Mouse (Mus musculus): ENCODE data around the gene Gm11639.
"Not testable (repeated sequence)": the region's sequence is repeated elsewhere in the genome, so short reads cannot be mapped to it uniquely, and the experiment has no call there.

The Gm11639 gene

DNA sequence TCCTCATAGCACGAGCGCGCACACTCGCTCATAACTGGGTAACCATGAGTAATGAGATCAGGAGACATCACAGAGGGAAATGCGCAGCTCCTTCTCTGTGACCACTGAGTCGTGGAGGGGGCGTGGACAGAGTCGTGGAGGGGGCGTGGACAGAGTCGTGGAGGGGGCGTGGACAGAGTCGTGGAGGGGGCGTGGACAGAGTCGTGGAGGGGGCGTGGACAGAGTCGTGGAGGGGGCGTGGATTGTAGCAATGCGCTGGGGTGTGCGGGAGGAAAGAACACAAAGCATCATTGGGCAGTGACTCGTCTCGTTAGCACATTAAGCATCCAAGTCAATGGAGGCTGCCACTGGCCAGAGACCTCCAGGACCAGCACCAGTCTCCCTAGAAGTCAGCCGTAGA is 426.9 kb downstream of the Gm11639 start:
- not testable (repeated sequence) for DNase-seq (ENCODE audit: low read depth, low spot score)

DNA sequence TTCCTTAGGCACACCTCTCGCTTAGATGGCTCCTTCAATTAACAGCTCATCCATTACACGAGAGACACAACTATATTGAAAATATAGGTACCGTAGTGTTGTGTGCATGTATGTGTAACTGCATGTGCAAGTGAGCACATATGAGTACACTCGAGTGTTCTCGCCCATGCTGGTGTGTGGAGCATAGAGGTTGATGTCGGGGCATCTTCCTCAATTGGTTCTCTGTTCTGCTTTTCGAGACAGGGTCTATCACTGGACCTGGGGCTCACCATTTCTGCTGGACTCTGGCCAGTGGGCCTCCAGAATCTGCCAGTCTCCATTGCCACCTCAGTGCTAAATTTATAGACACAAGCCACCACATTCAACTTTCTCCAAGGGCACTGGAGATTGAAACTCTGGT is 432.3 kb downstream of the Gm11639 start:
- no peak for DNase-seq (ENCODE audit: low read depth, low spot score)

DNA sequence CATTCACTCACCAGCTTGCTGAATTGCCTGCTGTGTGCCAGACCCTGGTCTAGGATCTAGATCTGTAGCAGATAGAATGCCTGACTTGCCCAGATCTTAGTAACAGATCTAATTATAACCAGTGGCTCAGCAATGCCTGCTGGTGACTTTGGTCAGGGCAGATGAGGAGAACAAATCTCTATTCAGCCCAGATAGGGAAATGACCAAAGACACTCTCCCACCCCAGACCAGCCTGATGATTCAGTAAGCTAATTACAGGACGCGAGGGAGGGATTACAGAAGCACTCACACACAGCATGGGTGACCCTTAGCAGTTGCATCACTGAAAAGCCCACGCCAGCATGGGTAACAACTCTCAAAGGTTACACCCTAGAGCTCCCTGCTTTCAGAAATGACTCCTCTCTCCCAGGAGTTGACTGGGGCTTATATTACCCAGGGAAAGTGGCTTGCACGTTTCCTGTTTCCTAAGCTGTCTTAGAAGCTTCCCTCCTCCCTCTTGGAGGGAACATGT is 435.1 kb downstream of the Gm11639 start:
- DNase-seq (ENCODE audit: low read depth, low spot score), result no peak

DNA sequence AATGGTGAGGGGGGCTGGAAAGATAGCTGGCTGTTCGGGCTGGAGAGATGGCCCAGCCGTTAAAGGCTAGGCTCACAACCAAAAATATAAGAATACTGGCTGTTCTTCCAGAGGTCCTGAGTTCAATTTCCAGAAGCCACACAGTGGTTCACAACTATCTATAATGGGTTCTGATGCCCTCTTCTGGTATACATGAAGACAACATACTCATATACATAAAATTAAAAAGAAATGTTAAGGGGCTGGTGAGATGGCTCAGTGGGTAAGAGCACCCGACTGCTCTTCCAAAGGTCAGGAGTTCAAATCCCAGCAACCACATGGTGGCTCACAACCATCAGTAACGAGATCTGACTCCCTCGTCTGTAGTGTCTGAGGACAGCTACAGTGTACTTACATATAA is 436.3 kb downstream of the Gm11639 start:
- not testable (repeated sequence) for DNase-seq (ENCODE audit: low read depth, low spot score)

DNA sequence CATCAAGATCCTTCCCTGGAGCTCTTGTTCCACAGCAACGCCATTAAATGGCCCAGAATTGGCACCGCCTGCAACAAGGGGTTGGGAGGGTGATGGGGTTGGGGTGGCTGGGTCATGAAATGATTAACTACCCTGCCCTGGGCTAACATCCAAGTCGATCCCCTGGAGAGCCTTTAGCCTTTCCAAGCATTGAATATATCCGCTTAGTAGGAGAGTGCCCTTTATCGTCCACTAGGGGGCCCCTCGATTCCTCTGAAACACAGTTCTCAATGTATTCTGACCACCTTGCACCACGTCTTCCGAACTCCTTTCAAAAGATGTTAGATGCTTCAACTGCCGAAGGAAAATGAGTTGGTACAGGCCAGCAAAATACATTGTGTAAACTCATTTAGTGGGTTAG is 438.5 kb downstream of the Gm11639 start:
- DNase-seq (ENCODE audit: low read depth, low spot score), result peak; percentile 61

DNA sequence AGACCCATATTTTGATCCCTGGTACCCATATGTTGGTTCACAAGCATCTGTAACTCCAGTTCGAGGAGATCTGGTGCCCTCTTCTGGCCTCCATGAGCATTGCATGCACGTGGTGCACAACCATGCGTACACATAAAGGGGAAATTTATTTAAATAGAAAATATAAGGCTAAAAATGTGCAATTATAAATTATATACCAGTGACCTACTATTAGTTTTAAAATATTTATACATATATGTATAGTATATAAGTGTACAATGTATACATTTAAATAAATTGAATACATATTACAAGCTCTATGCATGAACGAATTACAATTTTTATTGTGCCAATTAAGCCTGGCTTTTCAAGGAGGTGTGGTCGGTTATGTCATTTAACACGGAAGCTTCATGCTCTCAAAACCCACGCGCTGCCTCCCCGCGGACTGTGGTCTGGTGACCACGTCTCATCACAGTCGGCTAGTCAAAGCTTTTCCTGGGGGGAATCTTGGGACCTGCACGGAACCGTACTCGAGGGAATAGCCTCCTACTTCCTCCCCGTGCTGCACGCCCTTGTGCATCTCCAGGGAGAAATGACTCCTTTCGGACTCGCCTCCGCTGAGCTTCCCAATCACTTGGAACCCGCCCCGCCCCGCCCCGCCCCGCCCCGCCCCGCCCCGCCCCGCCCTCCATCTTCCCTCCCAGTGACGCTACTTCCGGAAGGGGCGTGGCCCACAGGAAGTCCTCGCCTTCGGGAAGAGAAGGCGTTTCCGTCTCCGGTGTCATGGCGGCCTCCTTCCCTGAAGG is 440.4 kb downstream of the Gm11639 start, which contains the start of gene Mettl2:
TSS of gene Mettl2 (plus strand) at position 691 of the 785 bp plus-strand sequence.
- DNase-seq (ENCODE audit: low read depth, low spot score), result peak; percentile 81

DNA sequence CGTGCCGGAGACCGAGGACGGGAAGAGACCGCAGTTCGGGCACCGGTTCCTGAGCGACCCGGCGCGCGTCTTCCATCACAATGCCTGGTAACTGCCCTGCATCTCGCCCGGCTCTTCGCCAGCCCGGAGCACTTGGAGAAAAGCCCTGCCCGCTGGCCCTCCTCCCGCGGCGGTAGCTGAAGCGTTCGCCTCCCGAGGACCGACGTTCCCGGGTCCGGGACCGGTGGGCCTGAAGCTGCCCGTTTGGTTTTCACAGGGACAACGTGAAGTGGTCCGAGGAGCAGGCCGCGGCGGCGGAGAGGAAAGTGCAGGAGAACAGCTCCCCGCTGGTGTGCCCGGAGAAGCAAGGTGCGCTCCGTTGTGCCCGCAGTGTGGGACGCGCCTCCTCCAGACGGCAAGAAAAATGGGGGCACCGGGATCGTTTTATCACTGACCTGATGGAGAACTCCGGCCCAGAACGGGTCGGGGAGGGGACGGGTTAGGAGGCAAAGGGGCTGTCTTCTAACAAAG is 441.1 kb downstream of the Gm11639 start:
- DNase-seq (ENCODE audit: low read depth, low spot score), result no peak

DNA sequence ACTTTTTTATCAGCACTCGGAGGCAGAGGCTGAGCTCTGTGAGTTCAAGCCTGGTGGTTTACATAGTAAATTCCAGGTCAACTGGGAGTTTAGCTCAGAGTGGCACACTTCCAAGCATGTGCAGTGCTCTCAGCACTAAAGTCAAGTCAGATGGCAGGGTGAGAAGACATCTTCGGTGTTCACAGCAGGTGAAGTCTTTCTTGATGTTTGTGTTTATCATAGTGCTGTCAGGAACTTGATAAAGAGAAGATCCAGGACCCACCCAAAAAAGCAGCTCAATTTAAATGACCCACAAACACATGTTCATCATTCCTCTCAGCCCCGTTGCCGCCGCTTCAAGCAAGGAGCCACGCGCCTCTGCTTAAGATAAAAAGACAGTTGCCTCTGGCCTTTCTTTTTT is 450.2 kb downstream of the Gm11639 start:
- DNase-seq (ENCODE audit: low read depth, low spot score), result no peak

DNA sequence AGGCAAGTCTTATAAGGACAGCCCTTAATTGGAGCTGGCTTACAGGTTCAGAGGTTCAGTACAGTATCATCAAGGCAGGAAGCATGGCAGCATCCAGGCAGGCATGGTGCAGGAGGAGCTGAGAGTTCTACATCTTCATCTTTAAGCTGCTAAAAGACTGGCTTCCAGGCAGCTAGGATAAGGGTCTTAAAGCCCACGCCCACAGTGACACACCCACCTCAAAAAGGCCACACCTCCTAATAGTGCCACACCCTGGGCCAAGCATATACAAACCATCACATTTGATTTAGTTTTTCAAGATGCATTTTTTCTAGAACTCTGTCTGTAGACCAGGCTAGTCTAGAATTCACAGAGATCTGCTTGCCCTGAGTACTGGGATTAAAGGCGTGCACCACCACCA is 451.7 kb downstream of the Gm11639 start:
- not testable (repeated sequence) for DNase-seq (ENCODE audit: low read depth, low spot score)

DNA sequence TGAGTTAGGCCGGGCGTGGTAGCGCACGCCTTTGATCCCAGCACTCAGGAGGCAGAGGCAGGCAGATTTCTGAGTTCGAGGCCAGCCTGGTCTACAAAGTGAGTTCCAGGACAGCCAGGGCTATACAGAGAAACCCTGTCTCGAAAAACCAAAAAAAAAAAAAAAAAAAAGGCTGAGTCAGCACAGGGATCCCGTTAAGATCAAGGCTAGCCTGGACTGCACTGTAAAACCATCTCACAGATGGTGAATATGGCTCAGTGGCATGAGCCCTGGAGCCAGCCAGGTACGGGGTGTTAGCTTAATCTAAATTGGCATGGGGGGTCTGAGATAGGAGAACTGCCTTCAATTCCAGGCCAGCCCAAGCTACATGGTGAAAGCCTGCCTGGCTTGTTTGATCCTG is 455.0 kb downstream of the Gm11639 start:
- not testable (repeated sequence) for DNase-seq (ENCODE audit: low read depth, low spot score)

DNA sequence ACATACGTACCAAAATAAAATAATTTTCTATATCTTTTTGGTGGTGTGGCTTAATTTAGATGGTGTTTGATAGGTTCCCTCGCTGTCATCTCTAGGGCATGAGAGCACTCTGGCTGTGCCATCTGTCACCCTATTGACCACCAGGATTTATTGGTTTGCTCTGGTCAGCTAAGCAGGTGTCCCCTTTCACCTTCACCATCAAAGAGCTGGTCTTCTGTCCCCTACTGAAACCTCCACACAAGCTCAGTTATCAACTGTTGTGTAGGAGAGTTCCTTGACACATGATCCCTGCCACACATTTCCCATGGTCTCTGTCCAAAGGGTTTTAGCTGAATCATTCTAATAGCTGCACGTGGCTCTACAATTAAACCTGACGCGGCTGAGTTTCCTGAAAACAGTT is 455.6 kb downstream of the Gm11639 start:
- DNase-seq (ENCODE audit: low read depth, low spot score), result no peak

DNA sequence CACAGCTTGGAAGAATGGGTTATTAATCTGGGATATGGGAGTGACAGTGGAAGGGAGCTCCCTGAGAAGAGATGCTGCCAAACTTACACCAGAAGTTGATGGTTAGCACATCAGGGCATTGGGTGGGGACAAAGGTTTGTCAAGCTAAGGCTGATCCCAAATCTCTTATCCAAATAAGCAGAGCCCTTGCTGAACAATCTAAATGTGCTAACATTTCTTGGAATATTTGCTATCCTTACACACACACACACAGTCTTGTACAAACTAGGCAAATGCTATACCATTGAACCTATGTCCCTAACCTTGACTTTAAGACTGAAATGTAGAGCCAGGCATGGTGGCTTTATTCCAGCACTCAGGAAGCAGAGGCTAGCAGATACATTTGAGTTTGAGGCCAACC is 458.1 kb downstream of the Gm11639 start:
- no peak for DNase-seq (ENCODE audit: low read depth, low spot score)

DNA sequence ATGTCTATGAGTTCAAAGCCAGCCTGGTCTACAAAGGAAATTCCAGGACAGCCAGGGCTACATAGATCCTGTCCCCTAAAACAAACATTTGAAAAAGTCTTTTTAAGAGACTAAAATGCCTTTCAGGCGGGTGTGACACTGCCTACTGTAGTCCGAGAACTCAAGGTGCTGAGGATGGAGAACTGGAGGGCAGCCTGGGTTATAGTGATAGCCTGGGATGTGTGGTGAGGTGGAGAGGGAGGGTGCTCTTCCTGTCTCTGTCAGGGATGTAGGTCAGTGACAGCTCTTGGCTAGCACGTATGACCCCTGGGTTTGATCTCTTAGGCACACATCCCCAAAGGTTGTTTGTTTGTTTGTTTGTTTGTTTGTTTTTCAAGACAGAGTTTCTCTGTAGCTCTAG is 458.6 kb downstream of the Gm11639 start:
- no peak for DNase-seq (ENCODE audit: low read depth, low spot score)

DNA sequence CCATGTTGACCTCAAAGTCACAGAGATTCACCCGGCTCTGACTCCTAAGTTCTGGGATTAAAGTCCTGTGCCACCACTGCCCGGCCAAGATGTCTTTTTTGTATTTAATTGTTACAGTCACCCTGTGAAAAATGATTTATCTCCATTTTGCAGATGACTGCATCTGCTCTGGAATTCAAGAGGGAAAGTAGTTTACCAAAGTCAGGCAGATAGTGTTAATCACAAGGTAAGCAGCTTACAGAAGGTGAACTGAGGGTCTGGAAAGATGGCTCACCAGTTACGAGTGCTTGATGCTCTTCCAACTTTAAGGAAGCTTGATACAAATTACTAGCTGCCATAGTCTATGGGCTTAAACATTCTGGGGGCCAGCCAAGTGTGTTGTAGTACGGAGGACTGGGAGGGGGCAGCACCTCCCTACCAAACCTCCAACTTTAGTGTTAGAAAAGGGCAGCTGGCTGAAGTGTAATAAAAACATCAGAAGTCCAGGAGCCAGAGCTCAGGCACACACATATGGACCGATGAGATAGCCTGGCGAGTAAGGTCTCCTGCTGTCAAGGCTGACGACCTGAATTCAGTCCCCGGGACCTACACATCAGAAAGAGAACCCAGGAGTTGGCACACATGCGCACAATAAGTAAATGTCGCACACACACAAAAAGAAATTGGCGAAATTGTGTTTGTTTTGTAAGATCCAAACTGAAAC is 459.2 kb downstream of the Gm11639 start:
- DNase-seq (ENCODE audit: low read depth, low spot score), result no peak

DNA sequence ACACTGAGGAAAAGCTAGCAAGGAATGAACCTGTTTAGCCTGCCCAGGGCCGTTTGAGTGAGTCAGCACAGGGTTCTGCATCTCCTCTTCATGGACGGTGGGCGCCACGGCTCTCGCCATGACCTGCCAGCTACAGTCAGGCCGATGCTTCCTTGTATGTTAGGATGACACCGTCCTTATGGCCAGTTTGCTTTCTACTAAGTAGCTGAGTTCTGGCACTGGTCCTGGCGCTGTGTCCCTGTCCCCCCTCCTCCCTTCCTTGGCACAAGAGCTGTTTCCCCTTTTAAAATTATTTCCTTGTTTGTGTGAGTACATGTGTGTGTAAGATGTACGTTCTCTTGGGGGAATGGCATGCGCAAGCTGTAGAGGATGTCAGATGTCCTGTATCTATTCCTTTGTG is 459.7 kb downstream of the Gm11639 start:
- DNase-seq (ENCODE audit: low read depth, low spot score), result no peak

DNA sequence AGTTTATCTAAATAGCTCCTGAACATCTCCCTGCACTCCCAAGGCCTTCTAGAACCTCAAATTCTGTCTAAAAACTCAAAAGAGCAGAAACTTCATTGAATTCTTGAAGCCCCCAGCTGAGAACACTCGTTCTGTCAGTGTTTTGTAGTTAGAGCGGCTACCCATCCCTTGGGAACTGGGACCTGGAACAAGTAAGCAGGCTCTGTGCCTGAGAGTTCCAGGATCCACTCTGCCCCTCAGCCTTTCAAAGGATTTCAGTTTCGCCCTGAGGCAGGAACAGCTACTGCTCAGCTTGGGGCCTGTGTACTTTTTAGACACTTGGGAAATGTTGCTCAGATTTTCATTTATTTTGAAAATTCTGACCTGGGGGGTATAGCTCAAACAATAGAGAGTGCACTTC is 461.1 kb downstream of the Gm11639 start, which contains the start of gene Gm10842:
TSS of gene Gm10842 (plus strand) at position 301 of the 400 bp plus-strand sequence.
- no peak for DNase-seq (ENCODE audit: low read depth, low spot score)

DNA sequence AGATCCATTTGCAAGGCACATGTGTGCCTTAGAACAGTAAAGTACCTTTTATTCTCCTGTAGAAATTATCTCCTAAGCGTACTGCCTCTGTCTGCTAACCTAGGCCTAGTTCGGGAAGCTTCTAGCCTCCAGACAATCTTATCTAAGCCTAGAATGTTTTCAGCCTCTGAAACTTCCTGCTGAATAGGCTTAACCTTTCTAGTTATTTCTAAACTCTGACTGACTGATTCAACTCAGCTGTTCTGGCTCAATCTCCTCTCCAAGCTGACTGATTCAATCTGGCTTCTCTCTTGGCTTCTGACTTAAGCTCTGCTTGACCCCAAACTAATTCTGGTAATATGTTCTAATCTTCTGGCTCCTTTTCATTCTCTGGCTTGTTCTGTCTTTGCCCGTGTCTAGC is 463.8 kb downstream of the Gm11639 start:
- DNase-seq (ENCODE audit: low read depth, low spot score), result no peak

DNA sequence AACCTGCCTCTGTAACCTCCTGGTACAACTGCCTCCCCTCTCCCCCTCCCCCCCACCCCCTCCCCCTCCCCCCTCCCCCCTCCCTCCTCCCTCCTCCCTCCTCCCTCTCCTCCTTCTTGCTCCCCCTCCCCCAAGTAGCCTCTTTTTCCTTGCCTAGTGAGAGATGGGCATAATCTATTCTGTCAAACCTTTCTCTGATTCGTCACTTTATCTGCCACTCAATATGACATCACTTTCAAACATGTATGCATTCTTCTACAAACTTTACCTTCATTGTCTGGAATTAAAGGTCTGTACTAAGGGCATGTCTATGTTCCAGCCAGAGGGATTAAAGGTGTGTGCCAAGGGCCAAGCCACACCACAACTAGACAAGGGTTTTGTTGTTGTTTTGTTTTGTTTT is 464.3 kb downstream of the Gm11639 start:
- DNase-seq (ENCODE audit: low read depth, low spot score), result no peak

DNA sequence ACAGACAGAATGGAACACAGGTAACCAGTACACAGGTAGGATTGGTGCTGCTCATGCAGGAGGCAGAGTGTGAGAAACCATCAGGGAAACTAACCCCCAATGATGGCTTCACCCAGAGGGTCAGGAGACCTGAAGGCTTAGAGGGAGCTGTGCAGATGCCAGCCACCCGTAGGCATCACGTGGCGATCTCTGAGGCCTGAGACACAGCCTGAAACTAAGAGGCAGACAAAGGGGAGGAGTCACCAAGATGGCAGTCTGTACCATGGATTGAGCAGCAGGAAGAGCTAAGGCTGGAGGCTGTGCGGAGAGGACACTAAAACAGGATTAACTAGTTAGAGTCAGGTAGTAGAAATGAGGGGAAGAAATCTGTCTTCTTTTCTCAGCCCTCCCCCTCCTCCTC is 465.2 kb downstream of the Gm11639 start:
- DNase-seq (ENCODE audit: low read depth, low spot score), result no peak

DNA sequence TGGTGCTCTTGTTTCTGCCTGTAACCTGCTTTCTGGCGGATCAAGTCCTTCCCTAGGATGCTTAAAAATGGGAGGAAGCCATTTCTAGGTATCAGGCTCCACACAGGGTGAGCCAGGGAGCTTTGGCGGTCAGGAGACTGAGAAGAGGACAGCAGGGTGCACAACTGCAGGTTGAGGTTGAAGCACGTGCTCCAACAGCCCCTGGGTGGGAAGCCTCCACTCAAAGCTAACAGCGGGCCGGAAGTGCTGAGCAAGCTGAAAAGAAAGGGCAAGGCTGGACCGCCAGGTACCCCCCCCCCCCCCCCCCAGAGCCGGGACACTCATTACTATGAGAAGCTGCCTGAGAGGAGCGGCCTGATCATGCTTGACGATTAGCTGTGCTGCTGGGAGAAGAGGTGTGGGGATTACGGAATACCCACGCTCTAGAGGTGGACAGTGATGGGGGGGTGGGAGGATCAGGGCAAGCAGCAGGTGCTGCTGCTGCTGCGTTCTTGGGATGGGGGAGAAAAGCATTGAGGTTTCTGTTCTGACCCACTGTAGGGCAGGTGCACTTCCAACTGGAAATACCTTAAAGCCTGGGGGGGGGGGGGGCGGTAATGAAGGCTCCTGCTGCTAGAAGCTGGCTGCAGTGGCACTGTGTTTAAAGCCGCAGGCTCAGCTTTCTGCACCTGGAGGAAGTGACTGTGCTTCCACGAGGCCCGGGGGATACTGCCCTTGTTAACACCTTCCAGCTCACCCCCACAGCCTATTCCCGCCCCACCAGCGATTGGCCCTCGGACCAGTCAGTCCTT is 465.9 kb downstream of the Gm11639 start:
- no peak for DNase-seq (ENCODE audit: low read depth, low spot score)

DNA sequence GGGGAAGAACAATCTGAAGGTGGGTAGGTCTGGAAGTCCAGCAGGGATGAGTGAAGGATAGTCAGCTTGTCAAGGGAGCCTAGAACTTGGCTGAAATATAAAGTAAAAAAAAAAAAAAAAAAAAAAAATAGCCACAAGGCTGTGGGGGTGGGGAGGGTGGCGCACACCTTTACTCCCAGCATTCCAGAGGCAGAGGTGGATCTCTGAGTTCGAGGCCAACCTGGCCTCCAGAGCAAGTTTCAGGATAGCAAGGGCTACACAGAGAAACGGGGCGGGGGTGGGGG is 466.5 kb downstream of the Gm11639 start:
- DNase-seq (ENCODE audit: low read depth, low spot score), result no peak

DNA sequence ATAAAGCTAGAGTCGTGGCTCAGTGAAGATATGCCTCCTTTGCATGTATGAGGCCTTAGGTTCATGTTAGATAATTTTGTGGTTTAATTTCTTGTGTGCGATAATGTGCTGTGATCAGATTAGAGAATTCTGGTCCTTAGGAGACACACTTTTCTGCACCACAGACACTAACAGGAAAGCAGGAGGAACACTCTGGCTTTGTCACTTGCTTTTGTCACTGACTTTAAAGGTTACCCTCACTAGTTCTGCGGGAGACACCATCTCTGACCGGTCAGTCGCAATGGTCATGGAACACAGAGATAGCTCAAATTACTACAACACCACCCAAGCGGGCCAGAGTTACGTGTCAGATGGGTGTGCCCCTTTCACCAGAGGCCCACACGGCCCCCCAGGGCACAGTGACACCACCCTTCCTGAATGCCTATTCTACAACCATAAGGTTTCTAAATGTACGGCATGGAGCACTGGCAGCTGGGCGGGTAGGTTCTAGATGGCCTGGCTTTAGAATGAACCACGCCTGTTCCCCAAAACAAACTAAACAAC is 466.9 kb downstream of the Gm11639 start:
- no peak for DNase-seq (ENCODE audit: low read depth, low spot score)
